Mouse (Mus musculus) heart, postnatal 4 days (tissue): ENCODE results near the gene Agpat4. TPM values are rescaled to one million over a fixed set of nuclear protein-coding genes. Genes with fewer than 3 reads are reported as not detected.

ENCODE experiments used
- DNase-seq: peaks from one replicate; pipeline ENCODE4 v3.0.0; 2021
- total RNA-seq, 2 experiments: library from RNA; stranded (reverse); gene quantifications; 2 replicates each; pipeline ENCODE4 v1.2.3; 2021

The Agpat4 gene
- total RNA-seq, 2 experiments from 2014 or later: 7.8 to 8.9 TPM

DNA sequence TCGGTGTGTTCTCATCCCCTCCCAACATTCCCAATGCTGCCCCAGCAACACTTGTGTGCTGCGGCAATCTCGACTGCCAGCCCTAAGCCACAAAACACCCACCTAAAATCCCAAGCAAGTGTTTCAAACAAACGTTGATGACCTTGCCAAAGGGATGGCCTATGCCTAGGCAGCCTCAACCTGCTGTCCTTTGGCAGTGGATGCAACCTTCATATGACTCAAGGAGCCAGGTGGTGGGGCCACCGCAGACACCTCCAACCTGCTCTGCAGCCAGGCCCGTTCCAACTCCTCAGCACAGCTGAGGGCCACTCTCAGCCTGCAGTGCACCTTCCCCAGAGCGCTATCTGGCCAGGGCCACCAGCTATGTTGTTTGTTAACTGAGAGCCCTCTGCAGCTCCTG is 110.0 kb downstream of the Agpat4 start:
- DNase-seq: no peak

DNA sequence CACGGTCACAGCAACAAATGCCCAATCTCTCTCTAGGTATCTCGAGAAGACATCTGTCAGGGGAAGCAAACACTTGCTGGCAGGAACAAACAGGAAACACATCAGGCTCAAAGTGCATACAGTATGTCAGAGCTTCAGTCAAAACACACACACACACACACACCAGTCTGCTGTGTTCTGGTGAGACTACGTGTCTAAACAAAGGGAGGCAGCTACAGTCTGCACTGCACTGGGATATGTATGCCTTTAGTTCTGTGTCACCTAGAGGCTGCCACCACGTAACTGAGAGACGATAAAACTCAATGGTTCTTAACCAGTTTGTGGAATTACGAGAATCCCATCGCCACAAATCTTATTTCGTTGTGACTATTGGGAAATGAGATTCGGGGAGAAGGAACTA is 111.3 kb downstream of the Agpat4 start:
- DNase-seq: no peak

- no peak for DNase-seq
Observed at GRCm38 (mm10) chr17:12230167-12230566, 111.7 kb downstream of the Agpat4 start.

DNA sequence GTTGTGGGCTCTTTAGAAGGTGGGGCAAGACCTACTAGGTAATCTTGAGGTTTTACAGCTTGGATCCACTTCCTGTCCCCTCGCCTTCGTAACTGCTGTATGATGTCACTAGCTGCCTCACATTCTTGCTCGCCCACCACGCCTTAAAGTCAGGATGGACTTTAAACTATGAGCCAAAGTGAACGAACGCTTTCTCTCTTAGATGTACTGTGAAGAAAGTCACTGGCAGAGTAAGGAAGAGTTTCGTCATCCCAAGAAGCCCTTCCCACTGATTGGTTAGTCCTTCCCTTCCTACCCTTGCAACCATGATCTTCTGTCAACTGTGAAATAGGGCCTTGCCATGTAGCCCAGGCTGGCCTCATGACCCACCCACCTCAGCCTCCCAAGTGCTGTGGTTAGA is 112.6 kb downstream of the Agpat4 start:
- DNase-seq: no peak

DNA sequence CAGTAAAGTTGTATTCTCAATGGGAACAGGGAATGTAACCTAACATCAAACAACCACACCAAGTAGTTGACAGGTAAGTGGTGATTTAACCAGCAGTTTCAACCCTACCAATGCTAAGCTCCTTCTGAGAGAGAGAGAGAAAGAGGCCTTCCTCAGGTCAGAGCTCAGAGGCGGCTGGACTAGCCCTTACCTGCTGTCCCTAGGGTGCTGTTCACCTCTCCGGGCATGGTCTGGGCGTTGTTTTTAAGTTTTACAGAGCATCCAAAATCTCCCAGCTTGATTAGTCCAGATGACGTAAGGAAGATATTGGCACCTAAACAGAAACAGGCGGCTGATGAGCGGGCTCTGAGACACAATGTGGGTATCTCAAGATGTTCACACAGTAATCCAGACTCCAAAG is 114.2 kb downstream of the Agpat4 start:
- DNase-seq: no peak

DNA sequence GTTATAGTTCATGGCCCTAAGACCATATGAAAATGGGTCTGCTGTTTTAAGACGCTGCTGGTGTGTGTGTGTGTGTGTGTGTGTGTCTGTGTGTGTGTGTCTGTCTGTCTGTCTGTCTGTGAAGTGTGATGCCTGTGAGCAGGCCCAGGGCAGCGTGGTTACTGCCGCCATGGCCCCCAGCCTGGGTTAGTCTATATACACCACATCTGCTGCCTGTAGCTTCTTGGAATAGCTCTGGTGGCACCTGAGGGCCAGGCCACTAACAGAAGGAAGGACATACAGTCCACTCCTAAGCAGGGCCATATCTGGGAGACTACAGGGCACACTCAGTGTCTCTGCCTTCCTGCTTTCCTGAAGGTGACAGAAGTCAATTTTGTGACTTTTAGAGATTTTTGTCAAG is 122.2 kb downstream of the Agpat4 start:
- no peak for DNase-seq

DNA sequence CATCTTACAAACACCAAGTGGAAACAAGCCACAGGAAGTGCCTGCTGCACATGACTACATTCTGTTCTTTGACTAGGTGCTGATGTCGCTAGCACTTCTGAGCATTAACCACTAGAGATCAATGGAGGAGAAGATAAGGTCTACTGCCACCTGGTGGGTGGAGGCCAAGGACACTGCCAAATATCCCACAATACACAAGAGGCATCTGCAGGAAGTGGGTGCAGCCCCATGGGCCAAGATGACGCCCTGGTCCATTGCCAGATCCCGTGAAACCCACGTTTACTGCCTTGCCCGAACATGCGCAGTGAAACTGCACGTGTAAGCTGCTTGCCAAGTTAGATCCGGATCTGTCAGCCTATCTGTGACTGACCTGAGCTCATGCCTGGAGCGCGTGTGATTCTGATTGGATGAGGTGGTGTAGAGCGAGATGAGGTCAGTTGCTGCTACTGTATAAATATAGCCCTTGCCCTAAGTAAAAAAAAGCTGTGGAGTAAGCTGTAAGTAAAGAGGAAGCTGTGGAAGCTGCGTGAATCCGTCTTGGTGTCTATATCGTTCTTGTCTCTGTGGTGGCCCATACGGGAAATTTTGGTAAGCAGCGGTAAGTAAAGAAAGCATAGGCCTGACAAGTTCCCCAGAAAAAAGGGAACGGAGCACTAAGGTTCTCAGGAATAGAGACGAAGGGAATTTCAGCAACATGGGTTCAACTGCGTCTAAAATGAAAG is 131.4 kb downstream of the Agpat4 start:
- peak; percentile 19 for DNase-seq

DNA sequence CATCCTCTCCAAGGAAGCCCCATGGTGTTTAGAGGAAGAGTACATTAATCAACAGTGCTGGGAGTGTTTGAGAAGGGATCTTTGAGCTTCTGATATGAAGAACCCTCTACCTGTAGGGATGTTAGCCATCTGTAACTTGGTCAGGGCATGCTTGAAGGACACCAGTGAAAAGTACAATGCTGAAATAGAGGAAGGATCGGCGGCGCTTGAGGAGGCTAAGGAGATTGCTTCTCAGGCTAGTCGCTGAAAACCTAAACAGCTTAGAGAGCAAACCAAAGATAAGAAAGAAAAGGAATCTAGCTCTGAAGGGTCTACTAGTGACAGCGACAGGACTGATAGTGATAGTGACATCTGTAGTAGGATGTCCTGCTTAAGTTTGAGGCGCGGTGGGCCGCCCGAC is 132.1 kb downstream of the Agpat4 start:
- DNase-seq: no peak

DNA sequence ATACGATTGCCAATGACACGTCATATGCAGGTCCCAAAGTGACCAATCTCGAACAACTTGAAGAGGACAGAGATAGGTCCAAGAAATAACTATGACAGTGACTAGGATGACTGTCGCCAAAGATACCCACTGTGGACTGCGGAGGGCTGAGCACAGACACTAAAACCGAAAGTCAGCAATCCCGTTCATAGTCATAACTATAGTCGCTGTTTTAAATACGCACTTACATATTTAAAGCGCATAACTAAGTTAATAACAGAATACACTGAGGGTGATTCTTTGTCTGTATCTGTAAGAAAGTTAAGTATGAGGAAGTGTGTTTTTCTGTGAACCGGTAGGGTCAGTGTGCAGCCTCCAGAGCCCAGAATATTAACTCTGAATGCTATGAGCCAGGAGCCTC is 137.6 kb downstream of the Agpat4 start:
- no peak for DNase-seq

DNA sequence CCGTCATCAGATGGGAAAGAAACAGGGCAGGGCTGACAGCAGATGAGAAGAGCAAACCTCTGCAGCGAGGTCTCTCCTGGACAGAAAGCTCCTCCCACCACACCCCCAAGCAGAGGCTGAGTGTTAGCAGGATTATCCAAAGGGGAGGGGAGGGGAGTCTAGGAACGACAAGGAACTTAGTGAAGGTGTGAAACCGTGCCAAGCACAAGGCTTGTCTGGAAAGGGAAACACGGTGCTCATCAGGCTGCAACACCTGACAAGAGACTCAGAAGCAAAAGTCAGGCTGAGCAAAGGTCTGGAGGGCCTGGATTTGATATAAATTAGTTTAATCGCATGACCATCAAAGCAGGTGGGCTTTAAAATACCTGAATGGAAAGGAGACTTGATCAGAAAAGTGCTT is 140.0 kb downstream of the Agpat4 start:
- no peak for DNase-seq

- DNase-seq: no peak
Observed at GRCm38 (mm10) chr17:12259957-12260356, 141.5 kb downstream of the Agpat4 start.

GRCm38 (mm10) chr17:12261376-12261775 is 142.9 kb downstream of the Agpat4 start:
- DNase-seq: no peak

GRCm38 (mm10) chr17:12261887-12262286 is 143.4 kb downstream of the Agpat4 start:
- DNase-seq: no peak

DNA sequence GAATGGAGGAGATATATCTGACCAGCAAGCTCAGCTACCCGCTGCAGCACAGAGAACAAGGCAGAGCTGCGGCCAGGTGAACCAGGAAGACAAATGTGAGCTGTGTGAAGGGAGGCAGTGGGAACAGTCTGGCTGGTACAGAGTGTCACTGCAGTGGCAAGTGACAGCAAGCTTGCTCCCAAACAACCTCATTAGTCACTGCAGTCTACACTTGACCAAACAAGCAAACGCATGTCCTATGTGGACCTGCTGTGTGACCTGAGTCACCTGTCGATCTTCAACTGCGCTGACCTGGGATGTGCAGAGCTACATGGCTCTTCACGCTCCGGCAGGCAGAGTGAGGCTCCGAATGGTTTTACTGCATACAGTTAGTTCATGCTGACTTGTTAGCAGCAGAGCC is 144.3 kb downstream of the Agpat4 start:
- no peak for DNase-seq

- no peak for DNase-seq
Observed at GRCm38 (mm10) chr17:12263787-12264186, 145.3 kb downstream of the Agpat4 start.

- no peak for DNase-seq
Observed at GRCm38 (mm10) chr17:12264293-12264692, 145.8 kb downstream of the Agpat4 start.

DNA sequence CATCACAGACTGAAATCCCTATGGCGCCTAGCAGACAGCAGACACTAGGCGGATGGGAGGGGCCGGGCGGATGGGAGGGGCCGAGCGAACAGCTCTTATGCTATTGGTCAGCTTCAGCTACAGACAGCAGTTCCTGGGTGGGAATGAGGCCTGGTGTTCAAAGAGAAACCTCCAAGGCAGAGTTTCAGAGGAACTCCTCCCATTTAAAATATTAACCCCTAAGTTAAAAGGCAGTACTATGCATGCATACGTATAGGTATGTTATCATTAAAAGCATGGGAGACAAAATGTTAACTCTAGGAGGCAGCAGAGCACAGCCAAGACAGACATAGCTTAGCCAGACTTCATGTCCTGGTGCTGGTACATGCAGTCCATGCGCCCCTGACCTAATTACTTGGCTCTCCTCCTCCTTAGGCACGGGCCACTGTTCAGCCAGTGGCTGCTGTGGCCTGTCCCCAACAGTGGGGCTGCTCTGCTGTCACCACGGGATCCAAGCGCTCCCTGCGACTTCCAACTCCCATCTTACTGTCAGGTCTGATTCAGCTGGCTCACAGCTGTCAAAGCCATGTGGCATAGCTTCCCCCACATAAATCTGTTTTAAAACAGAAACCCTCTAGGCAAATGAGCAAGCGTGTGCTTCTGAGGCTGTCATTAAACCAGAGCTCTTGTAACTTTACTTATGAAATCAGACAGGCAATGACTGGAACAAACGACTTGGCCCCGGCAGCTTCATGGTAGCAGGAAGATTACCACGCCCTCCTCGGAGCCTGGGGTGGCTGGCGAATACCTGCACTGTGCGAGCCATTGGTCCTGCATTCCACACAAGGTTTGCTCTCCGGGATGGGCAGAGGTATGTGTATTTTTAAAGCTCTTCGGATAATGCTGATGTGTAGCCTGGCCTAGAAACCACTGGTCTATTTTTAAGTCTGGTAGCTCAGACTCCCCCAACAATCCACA is 147.7 kb downstream of the Agpat4 start:
- DNase-seq: peak; percentile 62

DNA sequence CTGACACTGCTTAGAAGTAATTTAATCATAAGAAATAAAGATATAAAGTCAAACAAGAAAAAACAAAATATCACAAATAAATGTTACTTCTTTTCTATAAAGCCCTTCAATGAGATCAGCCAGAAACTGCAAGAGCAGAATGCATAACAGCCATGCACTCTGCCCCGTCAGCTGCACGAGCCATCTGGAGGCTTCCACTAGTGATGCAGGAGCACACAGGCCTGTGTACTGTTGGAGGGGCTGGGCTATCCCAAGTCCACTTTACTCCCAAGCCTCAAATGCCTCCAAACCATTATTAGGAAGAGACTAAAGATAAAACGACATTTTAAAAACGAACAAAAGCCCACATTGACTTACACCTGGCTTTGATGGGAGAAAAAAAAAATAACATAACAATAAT is 149.6 kb downstream of the Agpat4 start:
- DNase-seq: no peak

- no peak for DNase-seq
Observed at GRCm38 (mm10) chr17:12268538-12268937, 150.0 kb downstream of the Agpat4 start.
